Mouse (Mus musculus) midbrain, embryonic 10.5 days (tissue): Measurements from ENCODE around the gene Txnrd1. TPM values are rescaled to one million over a fixed set of nuclear protein-coding genes. Genes with fewer than 3 reads are reported as not detected.

Experiments used
- DNase-seq: peaks from one replicate; pipeline ENCODE4 v3.0.0-alpha.2; 2017; ENCODE audit warnings: low spot score
- H3K27ac ChIP-seq: fragments of 300-500 bp; sonication (generic); replicated peaks from 2 replicates; pipeline ENCODE4 v1.5.1; 2016; ENCODE audit warnings: mild to moderate bottlenecking
- H3K27me3 ChIP-seq: fragments of 300-500 bp; sonication (generic); 2 replicates; pipeline ENCODE4 v1.6.1; 2016; ENCODE audit warnings: low read depth, mild to moderate bottlenecking; ENCODE audit not compliant: poor library complexity, severe bottlenecking
- H3K36me3 ChIP-seq: fragments of 300-500 bp; sonication (generic); 2 replicates; pipeline ENCODE4 v1.6.1; 2016; ENCODE audit warnings: mild to moderate bottlenecking, moderate library complexity
- H3K4me1 ChIP-seq: fragments of 300-500 bp; sonication (generic); 2 replicates; pipeline ENCODE4 v1.6.1; 2016
- H3K4me3 ChIP-seq: fragments of 300-500 bp; sonication (generic); 2 replicates; pipeline ENCODE4 v1.5.1; 2016; ENCODE audit warnings: mild to moderate bottlenecking, moderate library complexity
- H3K9me3 ChIP-seq: fragments of 300-500 bp; sonication (generic); replicated peaks from 2 replicates; pipeline ENCODE4 v1.6.1; 2016; ENCODE audit warnings: mild to moderate bottlenecking
- WGBS: fragments of 180-500 bp; shearing (Covaris S2); methylation state at CpG from one replicate; pipeline ENCODE4 v1.1.7; 2016; 5-methylcytosine and 5-hydroxymethylcytosine counted together
- polyA plus RNA-seq: library from polyadenylated mRNA; unstranded; fragments of >200 nt; fragmentation: Nextera tagmentation; extraction: Ambion mirVana; gene quantifications from 2 replicates; pipeline ENCODE4 v1.2.1, GENCODE M21; 2016

Gene Txnrd1
- polyA plus RNA-seq, result 163 and 169 TPM in 2 replicates

DNA sequence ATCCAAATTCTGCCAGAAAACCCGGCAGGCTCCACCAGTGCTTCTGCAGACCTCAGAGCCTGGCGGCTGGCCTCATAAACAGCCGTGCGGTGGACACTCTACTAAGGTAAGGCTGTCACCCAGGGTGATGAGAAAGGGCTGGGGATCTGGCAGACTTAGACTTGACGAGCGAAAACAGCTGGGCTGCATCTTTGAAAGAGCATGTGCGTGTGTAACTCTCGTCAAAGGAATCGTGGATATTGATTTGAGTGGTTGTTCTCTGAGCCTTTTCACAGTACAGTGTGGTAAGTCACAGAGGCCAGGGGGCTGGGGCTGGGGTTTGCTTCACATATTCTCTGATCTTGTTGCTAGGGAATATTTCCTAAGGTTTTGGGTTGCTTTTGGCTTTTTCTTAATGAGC lies at the start of gene Txnrd1:
TSS of gene Txnrd1 (plus strand) at position 26 of the 400 bp plus-strand sequence.
- no peaks in the 10 kb centered on the region for H3K36me3 ChIP-seq
- H3K4me3 ChIP-seq, result no peak within 1 kb of the TSS
- H3K9me3 ChIP-seq, result no peaks in the 10 kb centered on the region
- no peak within 1 kb of the TSS for H3K27ac ChIP-seq
- no peak for DNase-seq
- peaks cover 14% of the 10 kb centered on the region for H3K4me1 ChIP-seq
- H3K27me3 ChIP-seq, result no peaks in the 10 kb centered on the region
- WGBS, result 78% methylated on average over 9 of the region's 9 CpGs

DNA sequence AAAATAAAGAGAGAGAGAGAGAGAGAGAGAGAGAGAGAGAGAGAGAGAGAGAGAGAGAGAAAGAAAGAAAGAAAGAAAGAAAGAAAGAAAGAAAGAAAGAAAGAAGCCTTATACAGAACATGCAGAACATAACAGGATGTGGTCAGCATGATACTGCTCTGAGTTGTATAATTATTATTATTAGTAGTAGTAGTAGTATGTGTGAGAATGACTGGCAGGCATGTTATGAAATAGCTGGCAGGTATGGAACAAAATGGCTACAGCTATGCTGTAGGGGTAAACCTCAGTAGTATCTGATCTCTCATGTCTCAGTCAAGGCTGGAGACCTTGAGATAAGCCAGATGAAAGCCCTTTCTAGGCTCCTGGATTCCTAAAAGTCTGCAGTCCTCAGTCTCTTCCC lies 44.6 kb upstream of the Txnrd1 start:
- Histone ChIP-seq H3K27me3 (no peaks in the 10 kb centered on the region), H3K27ac (no peak overlapping the region), H3K4me3 (no peak overlapping the region), H3K9me3 (no peaks in the 10 kb centered on the region), H3K4me1 (no peaks in the 10 kb centered on the region), H3K36me3 (no peaks in the 10 kb centered on the region)
- DNase-seq, result no peak

DNA sequence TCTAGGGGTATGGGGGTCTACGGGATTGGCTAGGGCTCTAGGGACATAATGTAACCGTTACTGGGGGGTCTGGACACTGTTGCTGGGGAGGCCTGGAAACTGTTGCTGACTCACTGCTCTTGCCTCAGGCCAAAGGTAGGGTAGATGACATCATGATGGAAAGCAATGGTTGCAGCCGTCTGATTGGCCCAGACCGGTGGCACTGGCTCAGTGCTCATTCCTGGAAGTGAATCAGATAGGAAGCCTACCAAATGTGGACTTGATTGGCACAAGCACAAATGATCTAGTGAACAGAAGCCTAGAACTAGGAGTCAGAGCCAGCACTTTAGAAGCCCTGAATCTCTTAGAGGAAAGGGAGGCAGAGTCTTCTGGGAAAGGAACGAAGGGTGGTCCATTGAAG lies 43.2 kb upstream of the Txnrd1 start:
- H3K36me3 ChIP-seq, result no peaks in the 10 kb centered on the region
- no peak overlapping the region for H3K4me3 ChIP-seq
- peaks cover 2% of the 10 kb centered on the region for H3K4me1 ChIP-seq
- H3K27me3 ChIP-seq, result 0 out of 2 replicates have a peak, but pooled peaks cover 4% of the 10 kb centered on the region
- H3K27ac ChIP-seq, result no peak overlapping the region
- WGBS, result 91% methylated on average over 5 of the region's 5 CpGs
- no peaks in the 10 kb centered on the region for H3K9me3 ChIP-seq
- DNase-seq, result no peak

DNA sequence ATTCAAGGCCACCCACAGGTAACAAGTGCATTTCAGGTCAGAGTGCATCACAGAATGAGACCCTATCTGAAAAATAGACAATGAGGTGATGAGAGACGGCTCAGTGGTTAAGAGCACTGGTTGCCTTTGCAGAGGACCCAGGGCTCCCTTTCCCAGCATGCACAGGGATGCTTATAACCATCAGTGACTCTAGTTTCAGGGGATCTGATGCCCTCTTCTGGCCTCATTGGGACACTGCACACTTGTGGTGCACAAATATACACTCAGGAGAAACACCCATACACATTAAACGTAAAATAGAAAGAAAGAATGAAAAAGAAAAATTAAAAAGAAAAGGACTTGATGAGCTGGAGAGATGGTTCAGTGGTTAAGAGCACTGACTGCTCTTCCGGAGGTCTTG lies 42.0 kb upstream of the Txnrd1 start:
- H3K27ac ChIP-seq, result no peak overlapping the region
- H3K36me3 ChIP-seq, result no peaks in the 10 kb centered on the region
- no peaks in the 10 kb centered on the region for H3K9me3 ChIP-seq
- WGBS, result 94% methylated on average over 3 of the region's 3 CpGs
- H3K27me3 ChIP-seq, result 0 out of 2 replicates have a peak, but pooled peaks cover 12% of the 10 kb centered on the region
- H3K4me1 ChIP-seq, result peaks cover 10% of the 10 kb centered on the region
- no peak for DNase-seq
- no peak overlapping the region for H3K4me3 ChIP-seq

DNA sequence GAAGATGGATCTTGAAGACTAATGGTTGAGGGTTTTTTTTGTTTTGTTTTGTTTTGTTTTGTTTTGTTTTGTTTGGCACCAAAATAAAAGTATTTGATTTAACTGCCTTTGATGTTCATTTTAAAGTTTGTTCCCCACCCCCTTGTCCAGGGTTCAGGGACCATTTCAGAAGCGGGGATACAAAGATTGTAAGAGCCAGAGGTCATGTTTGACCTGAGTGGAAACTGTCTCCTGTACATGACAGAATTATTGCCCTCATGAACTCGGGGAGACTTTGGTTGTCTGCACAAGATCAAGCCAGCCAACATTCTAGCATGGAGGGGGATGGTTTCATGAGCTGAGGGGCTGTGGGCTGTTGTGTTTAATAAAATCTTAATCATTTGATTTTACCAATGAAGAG lies 41.4 kb upstream of the Txnrd1 start:
- Histone ChIP-seq H3K27ac (no peak overlapping the region), H3K4me3 (no peak overlapping the region), H3K4me1 (peaks cover 13% of the 10 kb centered on the region), H3K27me3 (0 out of 2 replicates have a peak, but pooled peaks cover 12% of the 10 kb centered on the region), H3K36me3 (no peaks in the 10 kb centered on the region), H3K9me3 (no peaks in the 10 kb centered on the region)
- no peak for DNase-seq
- 82% methylated on average over 2 of the region's 2 CpGs for WGBS

DNA sequence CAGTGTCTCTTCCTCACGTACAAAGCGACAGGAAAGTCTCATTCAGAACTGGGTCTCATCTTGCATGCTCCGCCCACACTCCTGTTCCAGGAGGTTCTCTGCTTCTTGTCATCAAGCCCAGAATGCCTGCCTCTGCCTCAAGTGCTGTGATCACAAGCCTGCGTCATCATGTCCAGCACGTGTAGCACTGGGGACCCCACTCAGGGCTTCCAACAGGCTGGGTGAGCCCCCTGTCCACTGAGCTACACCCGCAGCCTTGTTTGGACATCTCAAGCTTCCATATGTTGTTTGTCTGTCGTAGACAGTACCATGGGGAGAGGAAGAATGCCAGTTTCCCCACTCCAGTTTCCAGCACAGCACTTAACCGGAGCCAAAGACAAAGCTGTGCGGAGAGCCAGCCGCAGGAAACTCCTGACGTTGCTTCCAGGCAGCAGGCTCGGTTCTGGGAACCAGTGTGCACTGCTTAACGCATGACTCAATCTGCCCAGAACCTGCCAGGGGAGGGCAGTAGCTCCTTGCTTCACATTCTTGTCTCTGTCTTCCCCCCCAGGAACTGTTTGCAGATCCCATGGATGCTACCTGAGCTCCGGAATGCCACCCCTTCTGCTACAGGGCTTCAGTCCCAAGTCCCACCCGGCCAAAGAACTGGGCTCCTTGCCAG lies 38.5 kb upstream of the Txnrd1 start:
- no peak for DNase-seq
- H3K4me3 ChIP-seq, result no peak overlapping the region
- H3K27me3 ChIP-seq, result 0 out of 2 replicates have a peak, but pooled peaks cover 12% of the 10 kb centered on the region

DNA sequence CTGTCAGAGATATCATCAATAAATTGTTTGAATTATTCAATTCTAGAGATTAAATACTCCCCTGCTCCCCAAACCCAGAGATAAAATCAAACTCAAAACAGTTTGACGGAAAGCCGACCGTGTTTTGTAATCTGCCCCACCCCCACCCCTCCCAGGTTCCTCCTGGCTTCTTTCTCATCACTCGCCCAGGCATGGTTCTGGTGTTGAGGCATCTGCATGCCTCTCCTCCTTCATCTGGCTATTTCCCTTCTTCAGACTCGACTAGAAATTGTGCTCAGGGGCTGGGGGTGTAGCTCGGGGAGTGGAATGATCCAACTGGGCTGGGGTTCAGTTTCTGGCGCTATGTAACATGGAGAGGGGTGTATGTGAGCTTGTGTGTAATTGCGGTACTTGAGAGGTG lies 38.0 kb upstream of the Txnrd1 start:
- peaks cover 13% of the 10 kb centered on the region for H3K4me1 ChIP-seq
- 52% methylated on average over 8 of the region's 8 CpGs for WGBS
- H3K27ac ChIP-seq, result no peak overlapping the region
- H3K36me3 ChIP-seq, result no peaks in the 10 kb centered on the region
- no peak for DNase-seq
- H3K9me3 ChIP-seq, result no peaks in the 10 kb centered on the region
- H3K27me3 ChIP-seq, result 0 out of 2 replicates have a peak, but pooled peaks cover 12% of the 10 kb centered on the region
- H3K4me3 ChIP-seq, result no peak overlapping the region

More for the DNA sequence above, 38.5 kb upstream of the Txnrd1 start:
- H3K9me3 ChIP-seq, result no peaks in the 10 kb centered on the region
- 55% methylated on average over 15 of the region's 15 CpGs for WGBS
- H3K4me1 ChIP-seq, result peaks cover 13% of the 10 kb centered on the region
- no peak overlapping the region for H3K27ac ChIP-seq
- no peaks in the 10 kb centered on the region for H3K36me3 ChIP-seq

DNA sequence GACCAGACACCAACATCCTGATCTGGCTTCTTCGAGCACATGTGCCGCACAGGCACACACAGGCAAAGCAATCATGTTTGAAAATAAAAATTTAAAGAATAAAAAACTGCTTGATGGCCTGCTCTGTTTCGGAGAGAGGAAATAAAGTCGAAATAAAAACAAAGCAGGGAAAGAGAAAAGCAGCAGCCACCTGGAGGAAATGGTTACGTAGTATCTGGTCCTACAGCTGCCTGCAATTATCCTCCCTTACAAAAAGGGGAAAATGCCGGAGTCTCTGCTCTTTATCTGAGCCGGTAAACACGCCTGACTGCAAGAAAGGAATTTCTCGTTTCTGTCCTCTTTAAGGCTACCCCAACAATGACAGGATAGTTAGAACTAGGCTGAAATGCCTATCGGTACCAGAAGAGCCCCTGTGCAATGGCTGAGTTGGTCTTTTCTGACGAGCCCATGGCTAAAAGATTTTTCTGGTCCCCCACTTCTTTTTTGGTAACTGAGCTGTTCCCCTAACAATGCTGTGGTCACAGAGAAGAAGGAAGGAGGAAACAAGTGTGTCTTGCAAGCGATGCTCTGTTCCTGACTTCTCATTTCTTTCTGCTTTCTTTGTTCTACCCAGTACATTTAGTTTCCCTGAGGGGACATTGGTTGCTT lies 37.2 kb upstream of the Txnrd1 start:
- no peak for DNase-seq
- Histone ChIP-seq H3K4me1 (peaks cover 13% of the 10 kb centered on the region), H3K9me3 (no peaks in the 10 kb centered on the region), H3K36me3 (no peaks in the 10 kb centered on the region), H3K4me3 (no peak overlapping the region), H3K27me3 (0 out of 2 replicates have a peak, but pooled peaks cover 12% of the 10 kb centered on the region), H3K27ac (no peak overlapping the region; the same call in 1 of the 2 replicates)
- 50% methylated on average over 12 of the region's 12 CpGs for WGBS

DNA sequence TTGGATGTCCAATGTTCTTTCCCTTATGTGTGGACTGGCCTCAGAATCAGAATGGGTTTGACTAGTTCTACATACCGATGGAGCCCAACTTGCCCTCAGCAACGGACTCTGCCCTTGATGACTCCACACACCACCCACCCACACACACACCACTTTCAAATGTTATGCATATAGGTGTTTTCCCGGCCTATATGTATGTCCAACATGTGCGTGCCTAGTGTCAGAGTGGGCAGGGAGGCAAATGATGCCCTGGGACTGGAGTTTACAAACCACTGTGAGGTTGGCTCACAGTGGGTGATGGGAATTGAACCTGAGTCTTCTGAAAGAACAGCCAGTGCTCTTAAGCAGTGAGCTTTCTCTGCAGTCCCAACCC lies 36.6 kb upstream of the Txnrd1 start:
- WGBS, result 89% methylated on average over 4 of the region's 4 CpGs
- H3K27ac ChIP-seq, result no peak overlapping the region

DNA sequence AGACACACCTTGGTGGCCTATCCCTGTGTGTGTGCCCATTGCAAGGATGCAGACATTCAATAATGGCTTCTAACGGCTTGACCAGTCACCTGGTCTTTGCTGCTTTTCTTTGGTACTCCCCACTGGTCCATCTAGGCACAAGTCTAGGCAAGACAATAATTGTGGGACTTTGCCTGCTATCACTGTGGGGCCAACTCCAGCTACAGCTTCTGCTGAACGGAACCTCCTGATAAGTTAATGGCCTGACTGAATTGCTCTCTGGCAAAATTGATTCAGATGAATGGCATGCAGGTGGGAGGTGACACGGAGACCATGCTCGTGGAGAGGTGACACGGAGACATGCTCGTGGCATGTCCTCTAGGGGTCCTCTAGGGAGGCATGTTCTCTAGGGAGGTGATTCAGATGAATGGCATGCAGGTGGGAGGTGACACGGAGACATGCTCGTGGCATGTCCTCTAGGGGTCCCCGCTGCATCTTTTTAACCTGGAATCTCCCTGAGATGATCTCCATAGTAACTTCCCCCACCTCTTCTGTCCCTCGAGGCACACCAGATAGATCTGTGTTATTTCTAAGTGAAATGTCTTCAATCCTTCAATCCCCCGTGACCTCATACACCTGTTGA lies 35.3 kb upstream of the Txnrd1 start:
- H3K9me3 ChIP-seq, result no peaks in the 10 kb centered on the region
- no peak overlapping the region for H3K27ac ChIP-seq
- WGBS, result 69% methylated on average over 11 of the region's 11 CpGs
- no peak overlapping the region for H3K4me3 ChIP-seq
- no peak for DNase-seq
- no peaks in the 10 kb centered on the region for H3K36me3 ChIP-seq
- peaks cover 13% of the 10 kb centered on the region for H3K4me1 ChIP-seq
- 0 out of 2 replicates have a peak, but pooled peaks cover 12% of the 10 kb centered on the region for H3K27me3 ChIP-seq

More for the DNA sequence above, 36.6 kb upstream of the Txnrd1 start:
- Histone ChIP-seq H3K36me3 (no peaks in the 10 kb centered on the region), H3K4me3 (no peak overlapping the region), H3K27me3 (0 out of 2 replicates have a peak, but pooled peaks cover 12% of the 10 kb centered on the region), H3K9me3 (no peaks in the 10 kb centered on the region), H3K4me1 (peaks cover 13% of the 10 kb centered on the region)
- DNase-seq, result no peak

DNA sequence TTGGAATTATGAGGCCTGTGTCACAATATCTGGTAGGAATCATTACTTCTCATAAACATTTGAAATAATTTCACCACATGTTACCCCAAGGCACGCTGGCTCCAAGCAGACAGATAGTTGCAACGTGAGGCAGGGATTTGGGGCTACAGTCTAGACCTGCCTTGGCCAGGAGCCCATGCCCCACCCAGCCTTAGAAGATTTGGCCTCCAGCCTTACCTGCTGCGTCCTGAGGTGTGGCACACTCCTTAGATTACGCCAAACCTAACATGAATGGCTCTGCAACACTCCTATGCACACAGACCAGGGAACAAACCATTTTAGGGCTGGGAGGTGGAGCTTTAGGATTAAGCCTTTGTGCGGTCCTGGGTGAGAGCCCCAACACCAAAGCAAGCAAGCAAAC lies 33.7 kb upstream of the Txnrd1 start:
- Histone ChIP-seq H3K27me3 (0 out of 2 replicates have a peak, but pooled peaks cover 12% of the 10 kb centered on the region), H3K4me1 (peaks cover 13% of the 10 kb centered on the region), H3K36me3 (no peaks in the 10 kb centered on the region), H3K27ac (no peak overlapping the region), H3K9me3 (no peaks in the 10 kb centered on the region), H3K4me3 (no peak overlapping the region)
- 79% methylated on average over 5 of the region's 5 CpGs for WGBS
- DNase-seq, result no peak

DNA sequence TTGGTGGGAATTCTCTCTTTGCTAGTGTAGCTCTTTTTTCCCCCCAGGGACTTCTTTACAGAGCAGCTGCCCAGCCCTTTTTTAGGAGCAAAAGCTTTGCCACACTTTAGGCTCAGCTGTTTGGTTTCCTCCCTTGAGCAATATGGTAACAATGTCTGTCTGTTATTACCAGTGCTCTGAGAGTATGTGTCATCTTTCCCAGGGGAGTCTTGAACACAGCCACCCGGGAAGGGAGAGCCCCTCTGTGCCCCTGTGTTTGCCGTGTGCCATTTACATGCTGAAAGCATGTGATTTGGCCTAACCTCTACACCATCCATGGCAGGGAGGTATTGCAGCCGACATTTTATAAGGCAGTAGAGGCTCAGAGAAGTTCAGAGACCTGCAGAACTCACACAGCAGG lies 29.4 kb upstream of the Txnrd1 start:
- Histone ChIP-seq H3K9me3 (no peaks in the 10 kb centered on the region), H3K4me3 (no peak overlapping the region), H3K27me3 (no peaks in the 10 kb centered on the region), H3K4me1 (peaks cover 23% of the 10 kb centered on the region), H3K27ac (no peak overlapping the region), H3K36me3 (no peaks in the 10 kb centered on the region)
- DNase-seq, result no peak
- WGBS, result 77% methylated on average over 3 of the region's 3 CpGs

DNA sequence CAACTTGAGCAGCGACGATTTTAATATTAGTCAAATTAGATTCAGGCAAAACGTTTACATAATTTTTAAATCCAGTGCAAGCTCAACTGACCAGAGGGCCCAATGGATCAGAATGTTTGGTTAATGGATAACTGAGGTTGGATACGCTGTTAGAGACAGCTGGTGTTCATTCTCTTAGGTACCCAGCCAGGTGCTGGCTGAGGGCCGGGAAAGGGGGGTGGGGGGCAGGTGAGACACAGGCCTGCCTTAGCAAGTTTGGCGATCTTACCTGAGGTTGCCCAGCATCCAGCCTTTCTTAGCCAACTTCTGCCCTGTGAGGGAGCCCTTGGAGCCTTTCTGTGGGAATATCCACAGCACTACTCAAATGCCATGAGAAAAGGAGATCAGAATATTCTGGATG lies 28.6 kb upstream of the Txnrd1 start:
- Histone ChIP-seq H3K9me3 (no peaks in the 10 kb centered on the region), H3K27ac (no peak overlapping the region), H3K4me3 (no peak overlapping the region), H3K36me3 (no peaks in the 10 kb centered on the region), H3K27me3 (no peaks in the 10 kb centered on the region), H3K4me1 (peaks cover 30% of the 10 kb centered on the region)
- no peak for DNase-seq
- WGBS, result 87% methylated on average over 6 of the region's 6 CpGs
